In genomic region chr10:75897373-75897772, GRCm38 (mm10) we compare ENCODE assay signal across 8 mouse cellular contexts. TPM values are rescaled to one million over a fixed set of nuclear protein-coding genes. Genes with fewer than 3 reads are reported as not detected.
A peak's percentile ranks its signal among the peaks of the same experiment; 100 is the strongest.
DNase-seq lines count a peak whose midpoint lies in the region; ATAC-seq and TF ChIP-seq lines count a peak whose summit lies in the region.

No protein-coding gene starts in this region.

- no peak overlapping the region for H3K4me3 ChIP-seq in midbrain, embryonic 10.5 days
- no peak overlapping the region for H3K4me3 ChIP-seq in midbrain, embryonic 13.5 days (replicated peaks)
- H3K4me3 ChIP-seq in heart, postnatal 0 days (ENCODE audit: low read depth, low read length): no peak overlapping the region

- 48% methylated on average over 6 of the region's 6 CpGs for WGBS in midbrain, embryonic 10.5 days
- WGBS in midbrain, embryonic 13.5 days: 33% methylated on average over 6 of the region's 6 CpGs
- 43% methylated on average over 6 of the region's 6 CpGs for WGBS in heart, postnatal 0 days

- TF ChIP-seq CTCF in heart, postnatal 0 days (IDR thresholded peaks at IDR 0.05; ENCODE audit: low read depth): peak; percentile 69

- intact Hi-C loops in left cerebral cortex, postnatal 4 days (cut with DNase I): loop anchor here (5.0 kb wide), 1 partner anchor 55 kb away; the partner anchor contains the start of gene Gm5134

- no peaks in the 10 kb centered on the region for H3K9me3 ChIP-seq in midbrain, embryonic 10.5 days (replicated peaks)
- no peaks in the 10 kb centered on the region for H3K9me3 ChIP-seq in midbrain, embryonic 13.5 days
- no peaks in the 10 kb centered on the region for H3K9me3 ChIP-seq in heart, postnatal 0 days (replicated peaks; ENCODE audit: control insufficient read depth, low read length)

- no peak overlapping the region for H3K9ac ChIP-seq in midbrain, embryonic 13.5 days (replicated peaks)
- H3K9ac ChIP-seq in heart, postnatal 0 days (replicated peaks; ENCODE audit: low read depth, low read length): no peak overlapping the region

- no peak overlapping the region for H3K27ac ChIP-seq in midbrain, embryonic 10.5 days (replicated peaks)
- H3K27ac ChIP-seq in midbrain, embryonic 13.5 days: no peak overlapping the region
- no peak overlapping the region for H3K27ac ChIP-seq in heart, postnatal 0 days (ENCODE audit: low read depth)

- peaks cover 14% of the 10 kb centered on the region for H3K4me1 ChIP-seq in midbrain, embryonic 10.5 days
- peaks cover 13% of the 10 kb centered on the region for H3K4me1 ChIP-seq in midbrain, embryonic 13.5 days (replicated peaks)
- H3K4me1 ChIP-seq in heart, postnatal 0 days (ENCODE audit: control insufficient read depth, insufficient read depth): peaks cover 26% of the 10 kb centered on the region

- no peak for TF ChIP-seq EP300 in heart, postnatal 0 days (IDR thresholded peaks at IDR 0.05; ENCODE audit: low read depth)

- H3K4me2 ChIP-seq in midbrain, embryonic 13.5 days (replicated peaks): no peak overlapping the region
- H3K4me2 ChIP-seq in heart, postnatal 0 days (ENCODE audit: low read depth, low read length): no peak overlapping the region

- H3K27me3 ChIP-seq in midbrain, embryonic 10.5 days (ENCODE audit: low read depth, poor library complexity, severe bottlenecking): no peaks in the 10 kb centered on the region
- H3K27me3 ChIP-seq in midbrain, embryonic 13.5 days: no peaks in the 10 kb centered on the region
- no peaks in the 10 kb centered on the region for H3K27me3 ChIP-seq in heart, postnatal 0 days (ENCODE audit: control insufficient read depth, insufficient read depth, low read length)

- ATAC-seq in midbrain, embryonic 13.5 days: no peak
- no peak for ATAC-seq in heart, postnatal 0 days (ENCODE audit: insufficient read depth, low read depth)
- no peak for ATAC-seq in erythroblast, adult 5-6 weeks (replicated peaks; ENCODE audit: low FRiP score, poor library complexity, severe bottlenecking)

- H3K36me3 ChIP-seq in midbrain, embryonic 10.5 days: peaks cover 86% of the 10 kb centered on the region
- peaks cover 78% of the 10 kb centered on the region for H3K36me3 ChIP-seq in midbrain, embryonic 13.5 days
- peaks cover 38% of the 10 kb centered on the region for H3K36me3 ChIP-seq in heart, postnatal 0 days (replicated peaks; ENCODE audit: control insufficient read depth, insufficient read depth, low read length)

- peak; percentile 73 for DNase-seq in midbrain, embryonic 10.5 days (ENCODE audit: low spot score)
- DNase-seq in ZHBTc4 (ENCODE audit: low read depth, low spot score): peak; percentile 84
- DNase-seq in cerebellum, postnatal 25 days: peak; percentile 84 to 91
- DNase-seq in heart, postnatal 0 days (ENCODE audit: low spot score): peak; percentile 16
- peak; percentile 77 for DNase-seq in left cerebral cortex, postnatal 4 days
- DNase-seq in retina, embryonic 14.5 days (ENCODE audit: low spot score): peak; percentile 86

RNA-seq across cellular contexts. Expression of gene Derl3, which starts 4.2 kb away (rescaled TPM):
- polyA plus RNA-seq in midbrain, embryonic 10.5 days (2016; fragmentation: Nextera tagmentation; extraction: Ambion mirVana): 1.4 and 1.8 TPM in 2 replicates
- 1.9 and 2.1 TPM in 2 replicates for polyA plus RNA-seq in midbrain, embryonic 13.5 days (2015; fragmentation: Nextera tagmentation; extraction: Ambion mirVana)
- not detected in 2 replicates for total RNA-seq in heart, postnatal 0 days (2014; rRNA removed; ENCODE audit: low replicate concordance)
- 0.41 and 1.2 TPM in 2 replicates for polyA plus RNA-seq in heart, postnatal 0 days (2015; fragmentation: Nextera tagmentation; extraction: Ambion mirVana)
- 1 to 10 TPM; 2.1 to 2.7 TPM for total RNA-seq in left cerebral cortex, postnatal 4 days (2021)
- 1.7 TPM in 1 of 2 replicates, not detected in the other for total RNA-seq in erythroblast, adult 5-6 weeks (2015; ENCODE audit: low replicate concordance)
- not detected in 2 replicates for total RNA-seq in erythroblast, adult 5-6 weeks (2017; ENCODE audit: low replicate concordance)

RNA-seq across cellular contexts. Expression of gene Smarcb1, which starts 24.0 kb away (rescaled TPM):
- 294 and 296 TPM in 2 replicates for polyA plus RNA-seq in midbrain, embryonic 10.5 days (2016; fragmentation: Nextera tagmentation; extraction: Ambion mirVana)
- 323 and 327 TPM in 2 replicates for polyA plus RNA-seq in midbrain, embryonic 13.5 days (2015; fragmentation: Nextera tagmentation; extraction: Ambion mirVana)
- 45.7 and 51.2 TPM in 2 replicates for total RNA-seq in heart, postnatal 0 days (2014; rRNA removed; ENCODE audit: low replicate concordance)
- 63.9 and 65.7 TPM in 2 replicates for polyA plus RNA-seq in heart, postnatal 0 days (2015; fragmentation: Nextera tagmentation; extraction: Ambion mirVana)
- total RNA-seq in left cerebral cortex, postnatal 4 days (2021): 100 to 1,000 TPM; 138 to 139 TPM
- 9.4 and 16.9 TPM in 2 replicates for total RNA-seq in erythroblast, adult 5-6 weeks (2015; ENCODE audit: low replicate concordance)
- 15.7 and 16.7 TPM in 2 replicates for total RNA-seq in erythroblast, adult 5-6 weeks (2017; ENCODE audit: low replicate concordance)

RNA-seq across cellular contexts. Expression of gene Chchd10, which starts 35.6 kb away (rescaled TPM):
- polyA plus RNA-seq in midbrain, embryonic 10.5 days (2016; fragmentation: Nextera tagmentation; extraction: Ambion mirVana): 6.9 and 7.5 TPM in 2 replicates
- 15.1 and 17.1 TPM in 2 replicates for polyA plus RNA-seq in midbrain, embryonic 13.5 days (2015; fragmentation: Nextera tagmentation; extraction: Ambion mirVana)
- total RNA-seq in heart, postnatal 0 days (2014; rRNA removed; ENCODE audit: low replicate concordance): 1,554 and 1,749 TPM in 2 replicates
- polyA plus RNA-seq in heart, postnatal 0 days (2015; fragmentation: Nextera tagmentation; extraction: Ambion mirVana): 1,293 and 1,345 TPM in 2 replicates
- total RNA-seq in left cerebral cortex, postnatal 4 days (2021): 10 to 100 TPM; 39.2 to 59.6 TPM
- 33.2 and 46.5 TPM in 2 replicates for total RNA-seq in erythroblast, adult 5-6 weeks (2015; ENCODE audit: low replicate concordance)
- total RNA-seq in erythroblast, adult 5-6 weeks (2017; ENCODE audit: low replicate concordance): 27.2 and 33.2 TPM in 2 replicates

RNA-seq across cellular contexts. Expression of gene Mif, which starts 37.3 kb away (rescaled TPM):
- polyA plus RNA-seq in midbrain, embryonic 10.5 days (2016; fragmentation: Nextera tagmentation; extraction: Ambion mirVana): 2,515 and 3,289 TPM in 2 replicates
- 1,337 and 1,364 TPM in 2 replicates for polyA plus RNA-seq in midbrain, embryonic 13.5 days (2015; fragmentation: Nextera tagmentation; extraction: Ambion mirVana)
- total RNA-seq in heart, postnatal 0 days (2014; rRNA removed; ENCODE audit: low replicate concordance): 1,140 and 1,565 TPM in 2 replicates
- 1,324 and 1,428 TPM in 2 replicates for polyA plus RNA-seq in heart, postnatal 0 days (2015; fragmentation: Nextera tagmentation; extraction: Ambion mirVana)
- total RNA-seq in left cerebral cortex, postnatal 4 days (2021): 100 to 1,000 TPM; 844 to 864 TPM
- 47.2 and 79.7 TPM in 2 replicates for total RNA-seq in erythroblast, adult 5-6 weeks (2015; ENCODE audit: low replicate concordance)
- 48.1 and 65.8 TPM in 2 replicates for total RNA-seq in erythroblast, adult 5-6 weeks (2017; ENCODE audit: low replicate concordance)

RNA-seq across cellular contexts. Expression of gene Mmp11, which starts 38.9 kb away (rescaled TPM):
- polyA plus RNA-seq in midbrain, embryonic 10.5 days (2016; fragmentation: Nextera tagmentation; extraction: Ambion mirVana): 23.7 and 38.2 TPM in 2 replicates
- polyA plus RNA-seq in midbrain, embryonic 13.5 days (2015; fragmentation: Nextera tagmentation; extraction: Ambion mirVana): 22.7 and 29.5 TPM in 2 replicates
- 13.7 and 29.4 TPM in 2 replicates for total RNA-seq in heart, postnatal 0 days (2014; rRNA removed; ENCODE audit: low replicate concordance)
- 12.6 and 15.4 TPM in 2 replicates for polyA plus RNA-seq in heart, postnatal 0 days (2015; fragmentation: Nextera tagmentation; extraction: Ambion mirVana)
- 10 to 100 TPM in 1 of 2 experiments, 1 to 10 TPM in 1; 9.9 to 10.7 TPM for total RNA-seq in left cerebral cortex, postnatal 4 days (2021)
- total RNA-seq in erythroblast, adult 5-6 weeks (2015; ENCODE audit: low replicate concordance): not detected in 2 replicates
- total RNA-seq in erythroblast, adult 5-6 weeks (2017; ENCODE audit: low replicate concordance): 1.1 TPM in 1 of 2 replicates, not detected in the other

Comparison
In these comparisons a context has a peak if more than half of its experiments do, and no peak if none do; other contexts are left out.
1. DNase-seq: peak in every context shown above with its lines; median percentile 88 in cerebellum, postnatal 25 days; 86 in retina, embryonic 14.5 days; 84 in ZHBTc4; 77 in left cerebral cortex, postnatal 4 days; 73 in midbrain, embryonic 10.5 days; 16 in heart, postnatal 0 days.
2. RNA of gene Chchd10, which starts 35.6 kb away (total RNA-seq): 1,554 to 1,749 TPM in heart, postnatal 0 days; 39.2 to 59.6 TPM in left cerebral cortex, postnatal 4 days and 27.2 to 46.5 TPM in erythroblast, adult 5-6 weeks; every median in the first group is over 10 times any median in the second.